18 mouse cellular contexts compared by ENCODE assay signal in genomic region chr17:86202972-86203371, GRCm38 (mm10). TPM values are rescaled to one million over a fixed set of nuclear protein-coding genes. Genes with fewer than 3 reads are reported as not detected.
A peak's percentile ranks its signal among the peaks of the same experiment; 100 is the strongest.
DNase-seq lines count a peak whose midpoint lies in the region; ATAC-seq and TF ChIP-seq lines count a peak whose summit lies in the region.
"Had no signal": no experiment of that assay in that cellular context is flagged by ENCODE, and none has a peak within 500 bp of the region (broad histone marks: within the 10 kb centered on the region; RNA-seq: fewer than 3 reads in every experiment).

No protein-coding gene starts in this region.

- TF ChIP-seq POLR2A in liver, adult 2 months (IDR thresholded peaks at IDR 0.05; ENCODE audit: extremely low read depth, insufficient read depth, low read length): no peak

- H3K4me1 ChIP-seq in liver, adult 2 months (ENCODE audit: control insufficient read depth, insufficient read depth, low read length): peaks cover 26% of the 10 kb centered on the region
- peaks cover 16% of the 10 kb centered on the region for H3K4me1 ChIP-seq in liver, embryonic 12.5 days
- peaks cover 38% of the 10 kb centered on the region for H3K4me1 ChIP-seq in heart, embryonic 15.5 days (replicated peaks)
- H3K4me1 ChIP-seq in forebrain, embryonic 14.5 days (ENCODE audit: control insufficient read depth, insufficient read depth, low read length): peaks cover 4% of the 10 kb centered on the region; the same call in 1 of the 2 replicates

- WGBS in liver, adult 2 months: 59% methylated on average over 6 of the region's 6 CpGs
- WGBS in liver, embryonic 12.5 days (ENCODE audit: insufficient replicate concordance): 81% methylated on average over 6 of the region's 6 CpGs
- WGBS in heart, embryonic 15.5 days: 73% methylated on average over 6 of the region's 6 CpGs
- WGBS in forebrain, embryonic 14.5 days: 90% methylated on average over 6 of the region's 6 CpGs

- ATAC-seq in liver, embryonic 12.5 days: no peak
- no peak for ATAC-seq in heart, embryonic 15.5 days (replicated peaks; ENCODE audit: insufficient number of reproducible peaks, insufficient read depth, low FRiP score, low read depth)
- no peak for ATAC-seq in forebrain, embryonic 14.5 days
- ATAC-seq: hindbrain, postnatal 0 days had no signal

- no peak for TF ChIP-seq CTCF in liver, adult 2 months (IDR thresholded peaks at IDR 0.05; ENCODE audit: low read depth, low read length)

- DNase-seq in adrenal gland, postnatal 10 days: peak; percentile 43
- no peak for DNase-seq in adrenal gland, adult 18-20 months (ENCODE audit: low spot score in 2 of 2)
- peak; percentile 86 for DNase-seq in liver, adult 2 months (ENCODE audit: extremely low read depth, low read depth, low spot score)
- no peak for DNase-seq in ovary, adult 18-20 months (ENCODE audit: low spot score)
- no peak for DNase-seq in spleen, adult 18-20 months
- no peak for DNase-seq in forebrain, embryonic 14.5 days (ENCODE audit: low spot score)
- DNase-seq: B cell, adult 2 months; lung, adult 2 months; thymus, postnatal 36 days had no signal

- no peaks in the 10 kb centered on the region for H3K27me3 ChIP-seq in liver, adult 2 months (ENCODE audit: control insufficient read depth, insufficient read depth, low read length)
- H3K27me3 ChIP-seq in liver, embryonic 12.5 days (replicated peaks): 0 out of 2 replicates have a peak, but pooled peaks cover 6% of the 10 kb centered on the region
- no peaks in the 10 kb centered on the region for H3K27me3 ChIP-seq in heart, embryonic 15.5 days
- no peaks in the 10 kb centered on the region for H3K27me3 ChIP-seq in forebrain, embryonic 14.5 days (replicated peaks; ENCODE audit: control insufficient read depth, insufficient read depth, low read length)
- H3K27me3 ChIP-seq: embryonic facial prominence, embryonic 13.5 days; heart, embryonic 13.5 days; neural tube, embryonic 13.5 days had no signal

- no peaks in the 10 kb centered on the region for H3K36me3 ChIP-seq in liver, adult 2 months (ENCODE audit: control insufficient read depth, insufficient read depth, low read length)
- no peaks in the 10 kb centered on the region for H3K36me3 ChIP-seq in liver, embryonic 12.5 days
- no peaks in the 10 kb centered on the region for H3K36me3 ChIP-seq in heart, embryonic 15.5 days
- no peaks in the 10 kb centered on the region for H3K36me3 ChIP-seq in forebrain, embryonic 14.5 days (ENCODE audit: control insufficient read depth, insufficient read depth, low read length)
- H3K36me3 ChIP-seq: embryonic facial prominence, embryonic 13.5 days; forebrain, embryonic 10.5 days; heart, embryonic 13.5 days; neural tube, embryonic 13.5 days had no signal

- peaks cover 17% of the 10 kb centered on the region; the same call in 1 of the 2 replicates for H3K79me2 ChIP-seq in liver, adult 2 months (ENCODE audit: control insufficient read depth, insufficient read depth, low read length)

- H3K4me2 ChIP-seq in liver, embryonic 12.5 days: no peak overlapping the region
- H3K4me2 ChIP-seq in heart, embryonic 15.5 days: no peak overlapping the region
- H3K4me2 ChIP-seq in forebrain, embryonic 14.5 days (ENCODE audit: low read length): no peak overlapping the region
- H3K4me2 ChIP-seq: embryonic facial prominence, embryonic 13.5 days; neural tube, embryonic 13.5 days had no signal

- H3K27ac ChIP-seq in liver, adult 2 months (replicated peaks; ENCODE audit: insufficient read depth, low read depth, low read length): no peak overlapping the region
- no peak overlapping the region for H3K27ac ChIP-seq in liver, embryonic 12.5 days
- 0 out of 2 replicates have a peak overlapping the region, but pooled peaks have one; percentile 14 for H3K27ac ChIP-seq in heart, embryonic 15.5 days
- no peak overlapping the region for H3K27ac ChIP-seq in forebrain, embryonic 14.5 days (ENCODE audit: low read depth, low read length)
- H3K27ac ChIP-seq: embryonic facial prominence, embryonic 13.5 days; forebrain, embryonic 10.5 days; hindbrain, postnatal 0 days; macrophage; neural tube, embryonic 13.5 days; stomach, postnatal 0 days had no signal

- H3K4me3 ChIP-seq in liver, adult 2 months (ENCODE audit: insufficient read depth, low read depth, low read length): no peak overlapping the region
- H3K4me3 ChIP-seq in liver, embryonic 12.5 days: no peak overlapping the region
- H3K4me3 ChIP-seq in heart, embryonic 15.5 days: no peak overlapping the region
- H3K4me3 ChIP-seq in forebrain, embryonic 14.5 days (ENCODE audit: low read depth, low read length): no peak overlapping the region
- H3K4me3 ChIP-seq: embryonic facial prominence, embryonic 13.5 days; forebrain, embryonic 10.5 days; heart, embryonic 13.5 days; neural tube, embryonic 13.5 days had no signal

- no peak overlapping the region for H3K9ac ChIP-seq in liver, adult 2 months (ENCODE audit: low read depth, low read length)
- H3K9ac ChIP-seq in liver, embryonic 12.5 days: no peak overlapping the region
- H3K9ac ChIP-seq in heart, embryonic 15.5 days: no peak overlapping the region
- H3K9ac ChIP-seq in forebrain, embryonic 14.5 days (ENCODE audit: low read length): no peak overlapping the region
- H3K9ac ChIP-seq: embryonic facial prominence, embryonic 13.5 days; heart, embryonic 13.5 days; neural tube, embryonic 13.5 days had no signal

- H3K9me3 ChIP-seq in liver, embryonic 12.5 days (replicated peaks): no peaks in the 10 kb centered on the region
- no peaks in the 10 kb centered on the region for H3K9me3 ChIP-seq in heart, embryonic 15.5 days (replicated peaks)
- H3K9me3 ChIP-seq in forebrain, embryonic 14.5 days (replicated peaks; ENCODE audit: control insufficient read depth, low read length): no peaks in the 10 kb centered on the region
- H3K9me3 ChIP-seq: embryonic facial prominence, embryonic 13.5 days; forebrain, embryonic 10.5 days; heart, embryonic 13.5 days; neural tube, embryonic 13.5 days had no signal

RNA-seq across cellular contexts. Expression of gene Prkce, which starts 35.4 kb away (rescaled TPM):
- total RNA-seq in adrenal gland, postnatal 10 days (2021): 10 to 100 TPM; 22.8 to 31.8 TPM
- total RNA-seq in adrenal gland, adult 18-20 months (2021): 10 to 100 TPM; 17.5 to 22.9 TPM
- total RNA-seq in liver, adult 2 months (2014; rRNA removed): 6.4 and 7.2 TPM in 2 replicates
- 1.7 and 2.0 TPM in 2 replicates for polyA plus RNA-seq in liver, adult 2 months (2012; rRNA removed)
- 1.9 and 2.3 TPM in 2 replicates for polyA plus RNA-seq in liver, embryonic 12.5 days (2016; fragmentation: Nextera tagmentation; extraction: Ambion mirVana)
- 8.5 and 9.6 TPM in 2 replicates for polyA plus RNA-seq in heart, embryonic 15.5 days (2015; fragmentation: Nextera tagmentation; extraction: Ambion mirVana)
- 16.9 and 26.1 TPM in 2 replicates for polyA plus RNA-seq in forebrain, embryonic 14.5 days (2014; fragmentation: Nextera tagmentation; extraction: Ambion mirVana)

RNA-seq across cellular contexts. Expression of gene Srbd1, which starts 58.0 kb away (rescaled TPM):
- total RNA-seq in adrenal gland, postnatal 10 days (2021): 10 to 100 TPM; 17.3 to 18.3 TPM
- 10 to 100 TPM; 15.3 to 16.9 TPM for total RNA-seq in adrenal gland, adult 18-20 months (2021)
- 12.8 and 20.9 TPM in 2 replicates for total RNA-seq in liver, adult 2 months (2014; rRNA removed)
- 2.1 and 2.6 TPM in 2 replicates for polyA plus RNA-seq in liver, adult 2 months (2012; rRNA removed)
- 12.2 and 12.6 TPM in 2 replicates for polyA plus RNA-seq in liver, embryonic 12.5 days (2016; fragmentation: Nextera tagmentation; extraction: Ambion mirVana)
- polyA plus RNA-seq in heart, embryonic 15.5 days (2015; fragmentation: Nextera tagmentation; extraction: Ambion mirVana): 9.5 and 11.6 TPM in 2 replicates
- 9.6 and 11.1 TPM in 2 replicates for polyA plus RNA-seq in forebrain, embryonic 14.5 days (2014; fragmentation: Nextera tagmentation; extraction: Ambion mirVana)

Comparison
In these comparisons a context has a peak if more than half of its experiments do, and no peak if none do; other contexts are left out.
1. DNase-seq: peak in adrenal gland, postnatal 10 days (single experiment) and liver, adult 2 months (single experiment); none in adrenal gland, adult 18-20 months (0 of 2), ovary, adult 18-20 months (single experiment), spleen, adult 18-20 months (0 of 2) and forebrain, embryonic 14.5 days (single experiment).